Mouse (Mus musculus): ENCODE results near the gene Arl15.

Gene Arl15

GRCm38 (mm10) chr13:113844717-113845116 is 50.4 kb downstream of the Arl15 start:
- DNase-seq (ENCODE audit: low read depth): no peak

- DNase-seq (ENCODE audit: low read depth): no peak
Measured at GRCm38 (mm10) chr13:113845229-113845628, 50.9 kb downstream of the Arl15 start.

- no peak for DNase-seq (ENCODE audit: low read depth)
Measured at GRCm38 (mm10) chr13:113846413-113846812, 52.1 kb downstream of the Arl15 start.

- no peak for DNase-seq (ENCODE audit: low read depth)
Measured at GRCm38 (mm10) chr13:113850431-113851034, 56.2 kb downstream of the Arl15 start.

GRCm38 (mm10) chr13:113851602-113852375 is 57.5 kb downstream of the Arl15 start:
- DNase-seq (ENCODE audit: low read depth): no peak

GRCm38 (mm10) chr13:113852376-113852666 is 58.0 kb downstream of the Arl15 start:
- no peak for DNase-seq (ENCODE audit: low read depth)

- no peak for DNase-seq (ENCODE audit: low read depth)
Measured at GRCm38 (mm10) chr13:113854146-113854545, 59.8 kb downstream of the Arl15 start.

- no peak for DNase-seq (ENCODE audit: low read depth)
Measured at GRCm38 (mm10) chr13:113854551-113855312, 60.4 kb downstream of the Arl15 start.

- DNase-seq (ENCODE audit: low read depth): no peak
Measured at GRCm38 (mm10) chr13:113856946-113857345, 62.6 kb downstream of the Arl15 start.

GRCm38 (mm10) chr13:113858667-113859391 is 64.5 kb downstream of the Arl15 start:
- DNase-seq (ENCODE audit: low read depth): no peak

- DNase-seq (ENCODE audit: low read depth): no peak
Measured at GRCm38 (mm10) chr13:113859392-113859776, 65.1 kb downstream of the Arl15 start.

GRCm38 (mm10) chr13:113860816-113861215 is 66.5 kb downstream of the Arl15 start:
- DNase-seq (ENCODE audit: low read depth): no peak

GRCm38 (mm10) chr13:113861231-113861630 is 66.9 kb downstream of the Arl15 start:
- DNase-seq (ENCODE audit: low read depth): no peak

- no peak for DNase-seq (ENCODE audit: low read depth)
Measured at GRCm38 (mm10) chr13:113862951-113863350, 68.6 kb downstream of the Arl15 start.

- DNase-seq (ENCODE audit: low read depth): no peak
Measured at GRCm38 (mm10) chr13:113863688-113864087, 69.4 kb downstream of the Arl15 start.

GRCm38 (mm10) chr13:113864278-113864677 is 70.0 kb downstream of the Arl15 start:
- no peak for DNase-seq (ENCODE audit: low read depth)

GRCm38 (mm10) chr13:113864893-113865292 is 70.6 kb downstream of the Arl15 start:
- no peak for DNase-seq (ENCODE audit: low read depth)

GRCm38 (mm10) chr13:113865378-113865777 is 71.1 kb downstream of the Arl15 start:
- no peak for DNase-seq (ENCODE audit: low read depth)

- no peak for DNase-seq (ENCODE audit: low read depth)
Measured at GRCm38 (mm10) chr13:113865806-113866205, 71.5 kb downstream of the Arl15 start.

- DNase-seq (ENCODE audit: low read depth): no peak
Measured at GRCm38 (mm10) chr13:113867736-113868135, 73.4 kb downstream of the Arl15 start.

GRCm38 (mm10) chr13:113869212-113870205 is 75.2 kb downstream of the Arl15 start:
- no peak for DNase-seq (ENCODE audit: low read depth)

Measured in fibroblast of lung, adult 2 months (primary cell).